ENCODE assay signal across 8 mouse cellular contexts in the genomic region with DNA sequence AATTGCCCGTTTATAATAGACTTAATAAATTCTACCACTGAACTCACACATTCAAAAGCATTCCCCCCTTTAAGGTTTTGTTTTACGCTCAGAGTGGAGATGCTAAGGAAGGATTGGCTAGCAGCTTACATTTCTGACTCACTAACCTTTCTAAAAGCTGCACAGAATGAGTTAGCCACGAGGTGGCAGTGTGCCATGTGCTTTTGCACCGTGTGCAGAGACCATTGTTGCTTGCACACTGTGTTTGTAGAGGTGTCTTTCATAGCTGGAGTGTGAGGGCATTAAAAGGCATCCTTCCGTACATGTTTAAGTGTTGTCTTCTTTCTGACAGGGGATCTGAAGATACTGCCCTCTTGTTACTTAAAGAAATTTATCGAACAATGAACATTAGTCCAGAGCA. TPM values are rescaled to one million over a fixed set of nuclear protein-coding genes. Genes with fewer than 3 reads are reported as not detected.
DNase-seq lines count a peak whose midpoint lies in the region; ATAC-seq lines count a peak whose summit lies in the region.

No protein-coding gene starts in this region.

- ATAC-seq in hindbrain, embryonic 14.5 days (ENCODE audit: low FRiP score): no peak; the same call in 1 of the 2 replicates
- ATAC-seq in midbrain, embryonic 13.5 days: peak; percentile 83; the same call in 1 of the 2 replicates

- no peaks in the 10 kb centered on the region for H3K9me3 ChIP-seq in hindbrain, embryonic 14.5 days (ENCODE audit: control insufficient read depth, low read length)
- no peaks in the 10 kb centered on the region for H3K9me3 ChIP-seq in midbrain, embryonic 13.5 days

- WGBS in hindbrain, embryonic 14.5 days: 45% methylated on average over 6 of the region's 6 CpGs
- WGBS in midbrain, embryonic 13.5 days: 38% methylated on average over 6 of the region's 6 CpGs

- H3K4me3 ChIP-seq in hindbrain, embryonic 14.5 days (replicated peaks; ENCODE audit: low read length): no peak overlapping the region
- no peak overlapping the region for H3K4me3 ChIP-seq in midbrain, embryonic 13.5 days (replicated peaks)

- no peak overlapping the region for H3K4me2 ChIP-seq in hindbrain, embryonic 14.5 days (replicated peaks)
- no peak overlapping the region for H3K4me2 ChIP-seq in midbrain, embryonic 13.5 days (replicated peaks)

- peaks cover 93% of the 10 kb centered on the region for H3K36me3 ChIP-seq in hindbrain, embryonic 14.5 days (replicated peaks; ENCODE audit: control insufficient read depth, insufficient read depth)
- H3K36me3 ChIP-seq in midbrain, embryonic 13.5 days: peaks cover 84% of the 10 kb centered on the region

- intact Hi-C loops in left cerebral cortex, postnatal 10 days (cut with DNase I): loop anchor here (10.0 kb wide), 1 partner anchor 845 kb away; no protein-coding TSS in a partner anchor

- H3K9ac ChIP-seq in hindbrain, embryonic 14.5 days: no peak overlapping the region
- no peak overlapping the region for H3K9ac ChIP-seq in midbrain, embryonic 13.5 days (replicated peaks)

- H3K27ac ChIP-seq in hindbrain, embryonic 14.5 days: no peak overlapping the region
- peak overlapping the region; percentile 14; the same call in 1 of the 2 replicates for H3K27ac ChIP-seq in midbrain, embryonic 13.5 days

- peak; percentile 21 for DNase-seq in ovary, postnatal 14 days (ENCODE audit: low spot score)
- DNase-seq in ovary, adult 18-20 months (ENCODE audit: low spot score): no peak
- DNase-seq in adrenal gland, adult 8-10 months: peak; percentile 20
- DNase-seq in embryo, embryonic 11.5 days (ENCODE audit: low read depth, low spot score): peak; percentile 56
- DNase-seq in hindbrain, embryonic 14.5 days (ENCODE audit: low spot score): peak; percentile 95
- peak; percentile 40 to 61 for DNase-seq in left cerebral cortex, postnatal 10 days (ENCODE audit: extremely low spot score in 1 of 2, low spot score in 2 of 2)
- DNase-seq in thymus, postnatal 14 days: peak; percentile 37

- no peaks in the 10 kb centered on the region for H3K27me3 ChIP-seq in hindbrain, embryonic 14.5 days (ENCODE audit: control insufficient read depth, insufficient read depth, low read length)
- no peaks in the 10 kb centered on the region for H3K27me3 ChIP-seq in midbrain, embryonic 13.5 days

- H3K4me1 ChIP-seq in hindbrain, embryonic 14.5 days (replicated peaks; ENCODE audit: control insufficient read depth, insufficient read depth, low read length): no peaks in the 10 kb centered on the region
- no peaks in the 10 kb centered on the region for H3K4me1 ChIP-seq in midbrain, embryonic 13.5 days (replicated peaks)

RNA-seq across cellular contexts. Expression of gene Sec23ip, which starts 34.6 kb away (rescaled TPM):
- total RNA-seq in adrenal gland, adult 8-10 months (2022): 10 to 100 TPM; 40.6 to 62.4 (median 52.2) TPM
- 34.8 and 37.7 TPM in 2 replicates for polyA plus RNA-seq in hindbrain, embryonic 14.5 days (2014; fragmentation: Nextera tagmentation; extraction: Ambion mirVana)
- total RNA-seq in left cerebral cortex, postnatal 10 days (2021): 10 to 100 TPM; 34.5 to 39.2 TPM
- polyA plus RNA-seq in midbrain, embryonic 13.5 days (2015; fragmentation: Nextera tagmentation; extraction: Ambion mirVana): 42.3 and 44.6 TPM in 2 replicates

RNA-seq across cellular contexts. Expression of gene Mcmbp, which starts 39.0 kb away (rescaled TPM):
- total RNA-seq in adrenal gland, adult 8-10 months (2022): 10 to 100 TPM; 29.2 to 37.8 (median 35.0) TPM
- 50.9 and 52.2 TPM in 2 replicates for polyA plus RNA-seq in hindbrain, embryonic 14.5 days (2014; fragmentation: Nextera tagmentation; extraction: Ambion mirVana)
- total RNA-seq in left cerebral cortex, postnatal 10 days (2021): 10 to 100 TPM; 27.5 to 27.7 TPM
- polyA plus RNA-seq in midbrain, embryonic 13.5 days (2015; fragmentation: Nextera tagmentation; extraction: Ambion mirVana): 60.7 and 65.0 TPM in 2 replicates
